Comparison of ENCODE assay signal across 8 mouse cellular contexts in genomic region chr17:15208030-15208807, GRCm38 (mm10).
DNase-seq lines count a peak whose midpoint lies in the region; ATAC-seq and TF ChIP-seq lines count a peak whose summit lies in the region.

No protein-coding gene starts in this region.

- H3K27ac ChIP-seq in embryonic fibroblast, embryonic 13.5 days (ENCODE audit: insufficient read depth, low read length) = no peak overlapping the region
- H3K27ac ChIP-seq in hindbrain, embryonic 13.5 days = peak overlapping the region; percentile 86
- no peak overlapping the region for H3K27ac ChIP-seq in lung, embryonic 16.5 days (ENCODE audit: low read length)

- peak; percentile 82 for ATAC-seq in hindbrain, embryonic 13.5 days (ENCODE audit: low FRiP score)
- ATAC-seq in lung, embryonic 16.5 days (ENCODE audit: low read depth) = peak; percentile 61

- H3K9me3 ChIP-seq in E14TG2a.4 (ENCODE audit: low read length) = peaks cover 6% of the 10 kb centered on the region
- H3K9me3 ChIP-seq in hindbrain, embryonic 13.5 days = no peaks in the 10 kb centered on the region
- H3K9me3 ChIP-seq in lung, embryonic 16.5 days (ENCODE audit: control insufficient read depth, low read length) = no peaks in the 10 kb centered on the region

- peak overlapping the region; percentile 70 for H3K9ac ChIP-seq in hindbrain, embryonic 13.5 days
- peak overlapping the region; percentile 41; the same call in 1 of the 2 replicates for H3K9ac ChIP-seq in lung, embryonic 16.5 days (ENCODE audit: low read length)

- peak overlapping the region; percentile 67 for H3K4me3 ChIP-seq in E14TG2a.4 (replicated peaks; ENCODE audit: low read length)
- 0 out of 2 replicates have a peak overlapping the region, but pooled peaks have one; percentile 1 for H3K4me3 ChIP-seq in embryonic fibroblast, embryonic 13.5 days (ENCODE audit: insufficient read depth, low read length)
- peak overlapping the region; percentile 39 for H3K4me3 ChIP-seq in hindbrain, embryonic 13.5 days
- H3K4me3 ChIP-seq in lung, embryonic 16.5 days (ENCODE audit: low read length) = peak overlapping the region; percentile 44

- peak; percentile 57 to 67 for DNase-seq in adrenal gland, postnatal 36 days
- peak; percentile 60 to 70 for DNase-seq in layer of hippocampus, postnatal 25 days (ENCODE audit: extremely low spot score in 1 of 2, low spot score in 1 of 2)
- DNase-seq in right cerebral cortex, postnatal 10 days (ENCODE audit: low spot score in 2 of 2) = peak; percentile 79 to 82
- DNase-seq in spleen, postnatal 10 days (ENCODE audit: low spot score in 2 of 2) = no peak

- WGBS in hindbrain, embryonic 13.5 days = 1% methylated on average over 19 of the region's 19 CpGs
- WGBS in lung, embryonic 16.5 days = 14% methylated on average over 19 of the region's 19 CpGs

- H3K36me3 ChIP-seq in E14TG2a.4 (ENCODE audit: insufficient read depth, low read length) = no peaks in the 10 kb centered on the region
- no peaks in the 10 kb centered on the region for H3K36me3 ChIP-seq in hindbrain, embryonic 13.5 days
- H3K36me3 ChIP-seq in lung, embryonic 16.5 days (ENCODE audit: control insufficient read depth, insufficient read depth, low read length) = no peaks in the 10 kb centered on the region

- H3K4me2 ChIP-seq in hindbrain, embryonic 13.5 days = peak overlapping the region; percentile 58
- peak overlapping the region; percentile 59 for H3K4me2 ChIP-seq in lung, embryonic 16.5 days (ENCODE audit: low read depth, low read length)

- no peak for TF ChIP-seq CTCF in E14TG2a.4 (conservative IDR thresholded peaks at IDR 0.05; ENCODE audit: low read length)
- TF ChIP-seq CTCF in embryonic fibroblast, embryonic 13.5 days (IDR thresholded peaks at IDR 0.05; ENCODE audit: borderline replicate concordance, insufficient read depth, low read length) = no peak

- no peaks in the 10 kb centered on the region for H3K27me3 ChIP-seq in E14TG2a.4 (ENCODE audit: insufficient read depth, low read length)
- 0 out of 2 replicates have a peak, but pooled peaks cover 8% of the 10 kb centered on the region for H3K27me3 ChIP-seq in hindbrain, embryonic 13.5 days
- no peaks in the 10 kb centered on the region for H3K27me3 ChIP-seq in lung, embryonic 16.5 days (ENCODE audit: control insufficient read depth, insufficient read depth, low read depth, low read length)

- H3K4me1 ChIP-seq in E14TG2a.4 (replicated peaks; ENCODE audit: low read depth, low read length) = peaks cover 47% of the 10 kb centered on the region
- no peaks in the 10 kb centered on the region for H3K4me1 ChIP-seq in embryonic fibroblast, embryonic 13.5 days (ENCODE audit: control insufficient read depth, insufficient read depth, low read length)
- peaks cover 30% of the 10 kb centered on the region for H3K4me1 ChIP-seq in hindbrain, embryonic 13.5 days (replicated peaks)
- H3K4me1 ChIP-seq in lung, embryonic 16.5 days (replicated peaks; ENCODE audit: control insufficient read depth, insufficient read depth, low read length) = peaks cover 10% of the 10 kb centered on the region

- no peak for TF ChIP-seq POLR2A in embryonic fibroblast, embryonic 13.5 days (IDR thresholded peaks at IDR 0.05; ENCODE audit: low read depth, low read length)

Comparison
In these comparisons a context has a peak if more than half of its experiments do, and no peak if none do; other contexts are left out.
1. H3K4me3 ChIP-seq: peak in every context shown above with its lines; median percentile 67 in E14TG2a.4; 44 in lung, embryonic 16.5 days; 39 in hindbrain, embryonic 13.5 days; 1 in embryonic fibroblast, embryonic 13.5 days.
2. DNase-seq: peak in adrenal gland, postnatal 36 days (2 of 2), layer of hippocampus, postnatal 25 days (2 of 2) and right cerebral cortex, postnatal 10 days (2 of 2); none in spleen, postnatal 10 days (0 of 2).